Mouse (Mus musculus) large intestine, adult 2 months (tissue): ENCODE results near the gene Mmp14. TPM values are rescaled to one million over a fixed set of nuclear protein-coding genes. Genes with fewer than 3 reads are reported as not detected.

Experiments
- DNase-seq: peaks from one replicate; pipeline ENCODE4 v3.0.0-alpha.2; 2012; ENCODE audit warnings: low read depth, low spot score
- WGBS: fragments of 180-500 bp; shearing (Covaris S2); methylation state at CpG from one replicate; pipeline ENCODE4 v1.1.7; 2018; 5-methylcytosine and 5-hydroxymethylcytosine counted together
- polyA plus RNA-seq: library from polyadenylated mRNA; depleted of rRNA; stranded (reverse); fragments of >200 nt; gene quantifications from 2 replicates; pipeline ENCODE4 v1.2.3, GENCODE M21; 2012

Mmp14 gene
- polyA plus RNA-seq, 1 experiment = 37.7 TPM

- 80% methylated on average over 9 of the region's 9 CpGs for WGBS
- DNase-seq = no peak
Measured at GRCm38 (mm10) chr14:54412000-54412576, 19.3 kb upstream of the Mmp14 start.

DNA sequence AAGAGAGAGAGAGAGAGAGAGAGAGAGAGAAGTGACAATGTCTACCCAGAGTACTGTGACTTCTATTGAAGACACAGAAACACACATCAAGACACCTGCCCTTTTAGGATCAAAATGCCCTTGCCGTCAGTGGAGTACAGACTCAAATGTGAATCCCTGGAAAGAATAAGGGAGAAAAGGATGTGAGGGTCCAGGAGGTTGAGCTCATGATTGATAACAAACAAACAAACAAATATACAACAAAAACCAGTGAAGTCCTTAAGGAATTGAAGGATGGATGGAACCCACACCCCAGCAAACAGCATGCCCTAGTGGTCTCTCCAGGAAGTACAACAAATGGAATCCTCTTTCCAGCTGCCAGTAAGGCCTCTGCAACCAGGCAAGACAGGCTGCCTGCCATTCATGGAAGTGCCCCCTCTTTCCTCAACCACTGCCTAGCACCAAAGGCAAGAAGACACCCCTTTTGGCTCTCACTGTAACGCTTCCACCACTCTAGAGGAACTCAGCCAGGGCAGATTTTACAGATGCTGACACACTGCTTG is 18.7 kb upstream of the Mmp14 start:
- no peak for DNase-seq
- WGBS = 63% methylated on average over 2 of the region's 2 CpGs

DNA sequence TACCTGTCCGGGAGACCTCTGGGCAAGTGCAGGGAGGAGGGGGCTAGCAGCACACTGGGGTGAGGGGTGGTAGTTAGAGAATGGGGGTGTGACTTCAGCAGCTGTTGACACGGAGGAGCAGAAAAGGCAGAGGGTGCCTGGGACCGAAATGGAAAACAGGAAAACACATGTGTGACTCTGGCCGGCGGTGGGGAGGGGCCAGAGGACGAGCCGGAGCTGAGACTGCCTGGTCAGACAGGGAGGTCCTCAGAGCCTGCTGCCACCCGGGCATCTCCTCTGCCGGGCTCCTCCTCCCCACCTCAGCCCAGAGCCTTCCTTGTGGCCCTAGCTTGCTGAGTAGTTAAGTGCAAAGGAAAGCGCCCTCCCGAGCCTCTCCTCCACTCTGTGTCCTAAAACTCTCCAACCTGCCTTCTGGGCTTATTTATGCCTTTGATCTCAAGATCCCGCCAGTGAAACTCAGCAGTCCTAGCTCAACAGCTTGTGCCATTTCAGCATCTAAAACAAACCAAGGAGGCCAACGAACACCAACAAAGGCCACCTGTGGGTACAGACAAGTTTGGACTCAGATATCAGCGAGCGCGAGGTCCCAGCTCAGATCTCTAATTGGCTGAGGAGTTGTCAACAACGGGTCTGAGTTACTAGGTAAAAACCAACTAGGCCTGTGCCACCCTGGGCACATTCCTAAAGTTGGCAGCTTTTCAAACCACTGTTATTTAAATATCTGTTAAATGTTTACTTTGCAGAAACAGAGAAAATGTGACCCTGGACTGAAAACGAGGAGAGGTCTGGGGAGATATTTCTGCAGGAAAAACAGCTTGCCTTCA is 17.3 kb upstream of the Mmp14 start:
- DNase-seq = no peak
- WGBS = 9% methylated on average over 18 of the region's 18 CpGs

GRCm38 (mm10) chr14:54415241-54416020 is 16.0 kb upstream of the Mmp14 start:
- DNase-seq = no peak
- 32% methylated on average over 13 of the region's 13 CpGs for WGBS

GRCm38 (mm10) chr14:54416229-54416775 is 15.1 kb upstream of the Mmp14 start:
- no peak for DNase-seq
- WGBS = 41% methylated on average over 5 of the region's 5 CpGs

- DNase-seq = no peak
- 78% methylated on average over 4 of the region's 4 CpGs for WGBS
Measured at GRCm38 (mm10) chr14:54416830-54417229, 14.6 kb upstream of the Mmp14 start.

- DNase-seq = no peak
- WGBS = 62% methylated on average over 19 of the region's 19 CpGs
Measured at GRCm38 (mm10) chr14:54417623-54418081, 13.8 kb upstream of the Mmp14 start, which contains the start of gene Slc7a7. Gene Slc7a7 (minus strand): TSS chr14:54417780.

DNA sequence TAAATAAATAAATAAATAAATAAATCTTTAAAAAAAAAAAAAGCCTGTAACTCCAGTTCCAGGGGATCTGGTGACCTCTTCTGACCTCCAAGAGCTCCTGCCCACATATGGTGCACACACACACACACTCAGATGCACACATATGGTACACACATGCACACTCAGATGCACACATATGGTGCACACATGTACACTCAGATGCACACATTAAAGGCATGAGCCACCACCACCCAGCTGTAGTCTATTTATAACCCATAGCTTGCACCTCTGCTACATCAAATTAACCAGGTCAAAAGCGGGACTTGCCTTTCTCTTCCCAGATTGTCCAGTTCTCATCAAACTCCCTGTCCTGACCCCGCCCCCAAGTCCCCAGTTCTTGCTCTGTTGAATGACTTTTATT is 10.4 kb upstream of the Mmp14 start:
- DNase-seq = no peak
- WGBS = 46% methylated on average over 2 of the region's 2 CpGs

DNA sequence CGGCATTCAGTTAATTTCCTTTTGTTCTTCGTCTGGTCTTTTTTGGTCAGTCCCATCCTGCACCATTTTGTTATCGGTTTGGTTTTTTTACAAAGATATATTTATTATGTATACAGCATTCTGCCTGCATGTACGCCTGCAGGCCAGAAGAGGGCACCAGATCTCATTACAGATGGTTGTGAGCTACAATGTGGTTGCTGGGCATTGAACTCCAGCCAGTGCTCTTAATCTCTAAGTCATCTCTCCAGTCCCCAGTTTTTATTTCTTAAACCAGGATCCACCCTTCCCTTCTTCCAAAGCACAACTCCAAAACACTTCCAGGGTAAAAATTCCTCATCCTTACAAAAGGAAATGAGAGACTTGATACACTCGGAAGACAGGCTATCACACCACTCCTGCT is 8.0 kb upstream of the Mmp14 start:
- WGBS = 62% methylated on average over 5 of the region's 5 CpGs
- no peak for DNase-seq

DNA sequence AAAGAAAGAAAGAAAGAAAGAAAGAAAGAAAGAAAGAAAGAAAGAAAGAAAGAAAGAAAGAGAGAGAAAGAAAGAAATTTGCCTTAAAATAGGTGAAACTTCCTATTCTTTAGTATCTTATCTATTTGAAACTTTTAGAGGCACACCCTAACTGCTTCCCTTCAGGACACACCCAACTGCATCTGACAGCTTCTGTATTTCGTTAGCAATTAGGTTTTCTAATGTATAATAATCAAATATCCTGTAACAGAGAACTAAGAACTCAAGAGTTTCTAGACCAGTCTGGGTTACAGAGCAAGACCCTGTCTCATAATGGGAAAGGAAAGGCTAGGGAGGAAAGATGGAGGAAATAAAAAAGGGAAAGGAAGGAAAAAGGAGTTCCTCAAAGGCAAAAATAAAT is 6.8 kb upstream of the Mmp14 start:
- 29% methylated on average over 1 of the region's 1 CpGs for WGBS
- DNase-seq = no peak

GRCm38 (mm10) chr14:54425540-54425939 is 5.9 kb upstream of the Mmp14 start:
- no peak for DNase-seq
- WGBS = 95% methylated on average over 1 of the region's 1 CpGs

DNA sequence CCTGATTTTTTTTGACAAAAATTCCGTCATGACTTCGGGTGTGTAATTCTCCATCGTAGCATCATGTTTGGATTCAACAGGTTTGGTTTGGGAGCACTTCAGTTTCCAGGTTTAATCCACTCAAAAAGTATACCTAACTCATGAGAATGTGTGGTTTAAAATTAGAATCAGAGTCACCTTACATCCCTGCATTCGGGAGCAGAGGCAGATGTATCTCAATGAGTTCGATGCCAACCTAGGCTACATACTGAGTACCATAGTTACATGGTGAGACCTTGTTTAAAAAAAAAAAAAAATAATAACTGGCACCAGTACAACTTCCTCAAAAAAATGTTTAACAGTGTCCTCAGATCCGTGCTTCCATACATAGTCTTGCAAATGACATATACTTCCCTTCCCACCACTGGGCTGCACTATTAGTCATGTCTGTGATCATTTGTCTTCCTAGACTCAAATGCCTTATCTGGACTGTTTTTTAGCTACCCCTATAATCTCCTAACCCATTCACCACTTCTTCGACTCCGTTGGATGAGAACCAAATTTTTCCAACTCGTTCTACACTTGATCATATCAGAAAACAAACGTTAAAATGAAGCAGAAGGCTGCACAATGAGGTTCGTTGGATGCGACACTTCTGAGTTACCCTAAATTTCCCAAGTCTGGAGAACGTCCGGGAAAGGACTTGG is 5.3 kb upstream of the Mmp14 start:
- no peak for DNase-seq
- 31% methylated on average over 14 of the region's 14 CpGs for WGBS

GRCm38 (mm10) chr14:54426689-54427398 is 4.6 kb upstream of the Mmp14 start, which contains the start of gene Mrpl52:
Gene Mrpl52 (plus strand): TSS chr14:54426909.
- WGBS = under 1% methylated on average over 48 of the region's 48 CpGs
- DNase-seq = no peak

DNA sequence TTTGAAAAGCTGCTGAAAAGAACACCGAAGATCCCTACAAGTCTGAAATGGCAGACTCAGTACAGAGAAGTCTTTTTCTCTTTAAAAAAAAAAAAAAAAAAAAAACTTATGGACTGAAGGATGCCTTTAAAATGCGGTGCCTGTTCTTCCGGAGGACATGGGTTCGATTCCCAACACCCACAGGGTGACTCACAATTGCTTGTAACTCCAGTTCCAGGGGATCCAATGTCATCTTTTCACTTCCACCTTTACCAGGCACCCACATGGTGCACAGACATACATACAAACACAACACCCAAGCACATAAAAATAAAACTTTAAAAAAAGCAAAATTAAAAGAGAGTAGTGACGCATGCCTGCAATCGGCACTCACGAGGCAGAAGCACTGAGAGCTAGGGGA is 3.7 kb upstream of the Mmp14 start:
- no peak for DNase-seq
- 73% methylated on average over 7 of the region's 7 CpGs for WGBS

- no peak for DNase-seq
- 83% methylated on average over 5 of the region's 5 CpGs for WGBS
Measured at GRCm38 (mm10) chr14:54428421-54428820, 3.0 kb upstream of the Mmp14 start.

GRCm38 (mm10) chr14:54429332-54430093 is 1.9 kb upstream of the Mmp14 start:
- WGBS = 41% methylated on average over 7 of the region's 7 CpGs
- DNase-seq = no peak

DNA sequence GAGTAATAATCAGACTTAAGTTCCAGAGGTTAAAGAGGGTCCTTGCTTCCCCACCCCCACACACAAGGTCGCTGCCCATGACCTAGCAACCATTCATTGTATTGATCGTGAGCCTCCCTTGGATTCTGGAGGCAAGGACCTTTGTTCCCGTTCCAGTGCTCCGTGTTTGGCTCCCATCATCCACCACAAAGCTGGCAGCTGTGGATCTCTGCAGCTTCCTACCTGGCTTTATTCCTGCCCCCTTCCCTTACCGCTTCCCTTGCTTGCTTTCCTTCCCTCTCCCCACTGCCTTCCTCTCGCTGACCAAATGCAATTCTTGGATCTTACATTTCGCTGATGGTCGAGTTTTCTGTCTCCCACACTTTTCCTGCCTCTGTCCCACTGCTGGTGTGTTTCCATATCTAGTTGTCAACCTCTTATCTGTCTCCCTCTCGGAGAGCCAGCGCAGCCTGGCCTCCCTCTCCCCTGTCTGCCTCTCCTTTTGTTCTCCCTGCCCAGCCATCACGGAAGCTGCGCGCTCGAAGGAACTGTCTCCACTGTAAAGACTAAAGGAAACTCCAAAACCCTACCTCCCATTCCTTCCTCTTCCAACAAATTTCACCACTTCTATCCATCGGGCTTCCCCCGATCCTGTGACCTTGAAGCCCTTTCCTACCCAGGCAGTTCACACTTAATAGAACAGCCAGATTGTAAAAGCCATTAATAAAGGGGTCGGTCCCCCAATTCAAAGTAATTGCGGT is 836 bp upstream of the Mmp14 start:
- DNase-seq = no peak
- WGBS = 12% methylated on average over 18 of the region's 18 CpGs
